Mouse (Mus musculus): Measurements from ENCODE around the gene Olfr1. TPM values are rescaled to one million over a fixed set of nuclear protein-coding genes. Genes with fewer than 3 reads are reported as not detected.

Gene Olfr1
- polyA plus RNA-seq (2012; rRNA removed), result not detected in 2 replicates

GRCm38 (mm10) chr11:73399514-73399913 lies at the start of gene Olfr1:
Olfr1 (minus strand) TSS chr11:73399614.
- DNase-seq, result no peak
- H3K4me3 ChIP-seq (replicated peaks; ENCODE audit: extremely low read depth, low read depth, low read length), result no peak within 1 kb of the TSS
- no peaks in the 10 kb centered on the region for H3K4me1 ChIP-seq (ENCODE audit: control insufficient read depth, insufficient read depth, low read length)
- TF ChIP-seq POLR2A (IDR thresholded peaks at IDR 0.05; ENCODE audit: borderline replicate concordance, extremely low read depth, low read depth, low read length) (no peak), CTCF (IDR thresholded peaks at IDR 0.05; ENCODE audit: insufficient read depth, low read length) (no peak)

DNA sequence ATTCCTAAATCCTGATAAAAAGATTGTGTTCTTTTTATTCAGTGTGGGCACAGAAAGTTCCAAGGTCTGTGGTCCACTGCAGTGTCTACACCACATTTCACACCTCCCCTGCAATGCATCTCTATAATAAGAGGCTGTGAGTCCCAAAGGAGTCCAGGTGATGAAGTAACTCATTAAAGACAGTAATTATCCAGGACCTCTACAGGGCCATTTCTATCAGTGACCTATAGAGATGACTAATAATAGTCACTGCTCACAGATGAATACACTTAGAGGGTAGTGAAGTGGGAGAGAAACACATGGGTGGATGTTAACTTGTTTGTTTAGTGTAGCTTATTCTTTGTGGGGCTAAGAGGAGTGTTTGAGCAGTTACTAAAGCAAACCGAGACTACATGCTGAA lies 29.0 kb upstream of the Olfr1 start, which contains the start of gene Olfr378:
Gene Olfr378, minus strand, starts transcription at position 101 of the 400 bp plus-strand sequence.
- DNase-seq, result no peak
- 86% methylated on average over 1 of the region's 1 CpGs for WGBS
- TF ChIP-seq CTCF (IDR thresholded peaks at IDR 0.05; ENCODE audit: insufficient read depth, low read length) (no peak), POLR2A (IDR thresholded peaks at IDR 0.05; ENCODE audit: borderline replicate concordance, extremely low read depth, low read depth, low read length) (no peak)
- H3K4me3 ChIP-seq (replicated peaks; ENCODE audit: extremely low read depth, low read depth, low read length), result no peak within 1 kb of the TSS
- no peaks in the 10 kb centered on the region for H3K4me1 ChIP-seq (ENCODE audit: control insufficient read depth, insufficient read depth, low read length)

DNA sequence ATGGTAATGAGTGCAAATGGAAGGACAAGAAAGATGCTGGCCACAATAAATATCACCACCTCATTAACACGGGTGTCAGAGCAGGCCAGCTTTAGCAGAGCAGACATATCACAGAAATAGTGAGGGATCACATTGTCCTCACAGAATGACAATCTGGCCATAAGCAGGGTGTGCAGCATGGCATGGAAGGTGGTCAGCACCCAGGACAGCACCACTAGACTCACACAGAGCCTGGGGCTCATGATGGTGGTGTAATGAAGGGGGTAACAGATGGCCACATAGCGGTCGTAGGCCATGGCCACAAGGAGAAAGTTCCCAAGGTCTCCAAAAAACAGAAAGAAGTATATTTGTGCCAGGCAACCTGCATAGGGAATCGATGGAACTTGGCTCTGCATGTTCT lies 4.0 kb downstream of the Olfr1 start:
- Histone ChIP-seq H3K4me3 (replicated peaks; ENCODE audit: extremely low read depth, low read depth, low read length) (no peak overlapping the region), H3K4me1 (ENCODE audit: control insufficient read depth, insufficient read depth, low read length) (no peaks in the 10 kb centered on the region)
- TF ChIP-seq CTCF (IDR thresholded peaks at IDR 0.05; ENCODE audit: insufficient read depth, low read length), result no peak
- TF ChIP-seq POLR2A (IDR thresholded peaks at IDR 0.05; ENCODE audit: borderline replicate concordance, extremely low read depth, low read depth, low read length), result no peak
- WGBS, result 60% methylated on average over 4 of the region's 4 CpGs
- no peak for DNase-seq

- no peak for DNase-seq
- Histone ChIP-seq H3K4me1 (ENCODE audit: control insufficient read depth, insufficient read depth, low read length) (no peaks in the 10 kb centered on the region), H3K4me3 (replicated peaks; ENCODE audit: extremely low read depth, low read depth, low read length) (no peak within 1 kb of the TSS)
- TF ChIP-seq POLR2A (IDR thresholded peaks at IDR 0.05; ENCODE audit: borderline replicate concordance, extremely low read depth, low read depth, low read length) (no peak), CTCF (IDR thresholded peaks at IDR 0.05; ENCODE audit: insufficient read depth, low read length) (no peak)
- 73% methylated on average over 2 of the region's 2 CpGs for WGBS
Measured at GRCm38 (mm10) chr11:73370946-73371345, 28.5 kb downstream of the Olfr1 start, which contains the start of gene Olfr376. Olfr376 (plus strand) TSS chr11:73371246.

DNA sequence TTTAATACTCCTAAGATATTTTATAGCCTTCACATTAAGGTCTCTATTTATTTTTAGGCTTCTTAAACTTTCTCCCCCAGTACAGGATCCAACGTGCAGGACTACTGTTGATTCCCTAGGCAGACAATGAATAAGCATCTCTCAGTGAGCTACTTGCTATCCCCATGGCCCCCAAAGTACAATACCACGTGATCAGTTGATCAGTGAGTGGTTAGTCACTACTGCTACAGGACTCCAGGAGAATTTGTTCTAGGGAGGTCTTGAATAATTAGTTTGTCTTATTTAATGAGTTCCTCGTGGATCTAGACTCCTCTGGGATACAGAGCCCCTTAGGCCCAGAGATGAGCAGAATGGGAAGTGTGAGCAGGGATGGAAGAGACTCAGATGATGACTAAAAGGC lies 48.9 kb downstream of the Olfr1 start, which contains the start of gene Olfr20:
Gene Olfr20, plus strand, starts transcription at position 301 of the 400 bp plus-strand sequence.
- no peak for TF ChIP-seq POLR2A (IDR thresholded peaks at IDR 0.05; ENCODE audit: borderline replicate concordance, extremely low read depth, low read depth, low read length)
- TF ChIP-seq CTCF (IDR thresholded peaks at IDR 0.05; ENCODE audit: insufficient read depth, low read length), result no peak
- 43% methylated on average over 3 of the region's 3 CpGs for WGBS
- no peak for DNase-seq
- Histone ChIP-seq H3K4me3 (replicated peaks; ENCODE audit: extremely low read depth, low read depth, low read length) (no peak within 1 kb of the TSS), H3K4me1 (ENCODE audit: control insufficient read depth, insufficient read depth, low read length) (no peaks in the 10 kb centered on the region)

Other genes starting within 250 kb of the Olfr1 start
- 3.2 and 5.5 TPM in 2 replicates for gene P2rx5, start 239.2 kb downstream of the Olfr1 start, polyA plus RNA-seq (2012; rRNA removed)
- 47.9 and 55.4 TPM in 2 replicates for gene Emc6, start 222.6 kb downstream of the Olfr1 start, polyA plus RNA-seq (2012; rRNA removed)
- gene Tax1bp3, start 222.5 kb downstream of the Olfr1 start, polyA plus RNA-seq (2012; rRNA removed), result 109 and 123 TPM in 2 replicates
- gene Ctns, start 200.6 kb downstream of the Olfr1 start, polyA plus RNA-seq (2012; rRNA removed), result 14.2 and 17.2 TPM in 2 replicates
- gene Shpk, start 200.2 kb downstream of the Olfr1 start, polyA plus RNA-seq (2012; rRNA removed), result 3.7 and 4.4 TPM in 2 replicates
- 0.09 and 0.55 TPM in 2 replicates for gene Trpv1, start 165.3 kb downstream of the Olfr1 start, polyA plus RNA-seq (2012; rRNA removed)
- gene Trpv3, start 132.2 kb downstream of the Olfr1 start, polyA plus RNA-seq (2012; rRNA removed), result 0.14 and 0.49 TPM in 2 replicates
- gene Aspa, start 70.0 kb downstream of the Olfr1 start, polyA plus RNA-seq (2012; rRNA removed), result 1.5 and 2.2 TPM in 2 replicates
- gene Gm49340, start 69.9 kb downstream of the Olfr1 start, polyA plus RNA-seq (2012; rRNA removed), result 0.05 TPM in 1 of 2 replicates, not detected in the other
- gene Spata22, start 69.9 kb downstream of the Olfr1 start, polyA plus RNA-seq (2012; rRNA removed), result not detected in 2 replicates
- gene Olfr20, start 48.8 kb downstream of the Olfr1 start, polyA plus RNA-seq (2012; rRNA removed), result not detected in 2 replicates
- gene Olfr376, start 28.4 kb downstream of the Olfr1 start, polyA plus RNA-seq (2012; rRNA removed), result not detected in 2 replicates
- gene Olfr378, start 28.9 kb upstream of the Olfr1 start, polyA plus RNA-seq (2012; rRNA removed), result not detected in 2 replicates
- gene Olfr380, start 57.9 kb upstream of the Olfr1 start, polyA plus RNA-seq (2012; rRNA removed), result not detected in 2 replicates
- gene Olfr381, start 92.0 kb upstream of the Olfr1 start, polyA plus RNA-seq (2012; rRNA removed), result not detected in 2 replicates
- not detected in 2 replicates for gene Olfr382, start 117.6 kb upstream of the Olfr1 start, polyA plus RNA-seq (2012; rRNA removed)
- gene Olfr385, start 193.4 kb upstream of the Olfr1 start, polyA plus RNA-seq (2012; rRNA removed), result not detected in 2 replicates
- gene Olfr384, start 199.0 kb upstream of the Olfr1 start, polyA plus RNA-seq (2012; rRNA removed), result not detected in 2 replicates

All from lung, adult 2 months (tissue).